Mouse (Mus musculus) G1E (cell line): ENCODE measurements at regions not wholly inside any gene's neighbourhood (a gene's known extent, or its start where the extent isn't known, plus 50 kb on each side); places are given as distances from the start of the nearest gene placed in this dataset.

Experiments
- ATAC-seq: 2 replicates; pipeline ENCODE4 v1.8.0; 2016; ENCODE audit warnings: mild to moderate bottlenecking; ENCODE audit not compliant: insufficient number of reproducible peaks, poor library complexity, low FRiP score, severe bottlenecking; ENCODE audit errors: extremely low read depth
- DNase-seq: peaks from one replicate; pipeline ENCODE4 v3.0.0; 2012; ENCODE audit warnings: low spot score
- H3K27me3 ChIP-seq: 2 replicates; pipeline ENCODE4 v1.6.1; 2012; ENCODE audit warnings: mild to moderate bottlenecking, low read length, inconsistent platforms; ENCODE audit not compliant: insufficient read depth
- H3K36me3 ChIP-seq: replicated peaks from 2 replicates; pipeline ENCODE3; 2012; ENCODE audit warnings: mild to moderate bottlenecking, inconsistent platforms
- H3K4me1 ChIP-seq: 2 replicates; pipeline ENCODE4 v1.6.1; 2012; ENCODE audit warnings: low read depth, low read length, inconsistent platforms, mixed read lengths; ENCODE audit not compliant: insufficient read depth
- H3K4me3 ChIP-seq: 2 replicates; pipeline ENCODE4 v1.5.1; 2012; ENCODE audit warnings: low read depth, mild to moderate bottlenecking, inconsistent platforms, low read length, moderate library complexity, mixed read lengths
- H3K9me3 ChIP-seq: replicated peaks from 2 replicates; pipeline ENCODE4 v1.6.1; 2012; ENCODE audit warnings: inconsistent platforms
- CTCF ChIP-seq: IDR thresholded peaks from 2 replicates; pipeline ENCODE4 v1.5.1; 2012; ENCODE audit warnings: low read depth, low read length, inconsistent platforms, mixed read lengths
- GATA1 ChIP-seq: IDR thresholded peaks from 2 replicates; pipeline ENCODE4 v1.6.1; 2012; ENCODE audit warnings: borderline replicate concordance, low read length, inconsistent platforms, mixed read lengths
- GATA2 ChIP-seq: IDR thresholded peaks from 2 replicates; pipeline ENCODE4 v1.6.1; 2012; ENCODE audit warnings: low read depth, low read length, inconsistent platforms, borderline replicate concordance
- POLR2AphosphoS5 ChIP-seq: IDR thresholded peaks from 2 replicates; pipeline ENCODE4 v1.6.1; 2012; ENCODE audit warnings: low read depth, low read length, inconsistent platforms; ENCODE audit not compliant: insufficient replicate concordance
- TAL1 ChIP-seq: conservative IDR thresholded peaks from 2 replicates; pipeline ENCODE4 v1.6.1; 2012; ENCODE audit warnings: low read depth, low read length, inconsistent platforms, mixed read lengths

DNA sequence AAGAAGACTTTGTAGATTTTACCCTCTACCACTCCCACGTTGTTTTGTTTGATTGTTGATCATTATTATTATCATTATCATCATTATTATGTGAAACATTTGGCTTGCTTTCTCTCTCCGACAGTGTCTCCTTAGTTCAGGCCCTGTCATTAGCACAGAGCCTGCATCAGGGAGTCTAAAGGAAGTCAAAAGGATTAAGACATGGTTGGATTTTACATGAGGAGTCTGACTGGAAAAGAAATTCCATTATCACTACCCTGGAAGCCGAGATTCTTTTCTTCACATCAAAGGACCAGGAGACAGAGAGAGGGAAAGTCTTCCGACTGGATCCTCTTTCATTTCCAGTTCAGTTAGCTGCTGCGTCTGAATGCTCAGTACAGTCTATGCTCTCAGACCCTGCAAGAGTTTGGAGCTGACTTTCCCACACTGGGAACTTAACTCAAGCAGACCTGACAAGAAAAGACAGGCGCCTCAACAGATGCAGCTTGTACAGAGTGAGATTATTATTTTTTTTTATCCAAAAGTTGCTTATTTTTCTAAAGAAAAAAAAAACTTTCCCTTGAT lies 184.1 kb upstream of the Btbd3 start:
- no peak for DNase-seq
- Histone ChIP-seq H3K36me3 (no peaks in the 10 kb centered on the region), H3K4me3 (no peak overlapping the region), H3K4me1 (no peaks in the 10 kb centered on the region), H3K9me3 (peaks cover 10% of the 10 kb centered on the region), H3K27me3 (no peaks in the 10 kb centered on the region)
- TF ChIP-seq TAL1 (no peak), CTCF (no peak), POLR2AphosphoS5 (no peak), GATA1 (no peak), GATA2 (no peak)
- no peak for ATAC-seq

DNA sequence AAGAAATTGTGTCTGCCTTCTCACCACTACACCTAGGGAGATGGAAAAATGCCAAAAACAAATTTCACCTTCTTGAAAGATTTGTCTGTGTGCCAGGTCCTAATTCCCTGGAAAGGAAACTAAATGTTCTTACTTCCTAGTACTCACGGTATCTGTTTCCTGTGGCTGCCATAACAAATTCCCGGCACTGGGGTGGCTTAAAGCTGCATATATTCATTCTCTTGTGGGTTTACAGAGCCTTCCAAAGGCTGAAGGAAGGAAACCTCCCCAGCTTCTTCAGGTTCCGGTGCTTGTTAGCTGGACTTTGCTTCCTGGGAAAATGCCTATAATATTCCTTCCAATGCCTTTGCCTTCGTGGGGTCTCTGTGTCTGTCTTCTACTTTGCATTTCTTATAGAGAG lies 203.3 kb upstream of the Btbd3 start:
- TF ChIP-seq POLR2AphosphoS5 (no peak), TAL1 (no peak), CTCF (no peak), GATA1 (no peak), GATA2 (no peak)
- Histone ChIP-seq H3K9me3 (peaks cover 6% of the 10 kb centered on the region), H3K36me3 (no peaks in the 10 kb centered on the region), H3K4me3 (no peak overlapping the region), H3K27me3 (no peaks in the 10 kb centered on the region), H3K4me1 (no peaks in the 10 kb centered on the region)
- DNase-seq = no peak
- no peak for ATAC-seq

DNA sequence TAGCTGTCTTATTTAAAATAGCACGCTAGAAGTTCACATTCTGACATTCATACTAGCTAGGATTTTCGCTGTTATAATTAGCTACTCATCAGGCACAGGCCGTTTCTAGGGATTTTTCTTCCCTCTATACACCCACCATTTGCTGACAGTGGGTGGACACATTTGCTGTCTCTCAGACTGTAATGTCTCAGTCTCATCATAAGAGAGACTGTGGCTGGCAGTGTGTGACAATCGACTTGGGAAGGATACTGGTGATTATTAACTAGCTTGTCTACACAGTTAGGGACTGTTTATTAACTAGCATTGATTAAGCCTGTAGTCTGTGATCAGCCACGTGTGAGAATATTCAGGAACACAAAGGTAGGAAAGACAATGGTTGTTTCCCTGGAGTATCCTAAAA lies 208.0 kb upstream of the Btbd3 start:
- Histone ChIP-seq H3K9me3 (peaks cover 9% of the 10 kb centered on the region), H3K4me3 (no peak overlapping the region), H3K36me3 (no peaks in the 10 kb centered on the region), H3K27me3 (no peaks in the 10 kb centered on the region), H3K4me1 (no peaks in the 10 kb centered on the region)
- no peak for TF ChIP-seq POLR2AphosphoS5
- no peak for TF ChIP-seq TAL1
- no peak for TF ChIP-seq GATA2
- TF ChIP-seq CTCF = no peak
- no peak for TF ChIP-seq GATA1
- ATAC-seq = no peak
- DNase-seq = no peak

DNA sequence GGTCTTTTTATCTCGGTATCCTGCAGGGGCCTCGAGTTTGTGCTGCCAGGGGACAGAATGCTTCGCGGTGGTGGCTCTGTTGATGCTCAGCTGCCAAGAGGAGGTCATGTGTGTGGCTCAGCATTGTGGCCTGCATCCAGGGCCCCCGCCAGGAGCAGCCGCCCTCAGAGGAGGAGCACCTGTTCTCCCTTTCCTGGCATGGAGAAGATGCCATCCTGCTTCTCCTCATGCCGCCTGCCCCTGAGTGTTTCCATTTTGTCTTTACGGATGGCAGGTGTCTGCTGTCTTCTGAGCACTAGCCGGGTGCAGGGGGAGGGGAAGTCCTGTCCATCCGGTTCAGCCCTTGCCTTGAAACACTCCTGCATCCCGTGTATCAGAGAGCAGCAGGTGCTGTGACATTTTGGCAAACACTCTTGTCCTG lies 208.6 kb upstream of the Btbd3 start:
- H3K4me3 ChIP-seq = no peak overlapping the region
- no peak for TF ChIP-seq GATA1
- TF ChIP-seq POLR2AphosphoS5 = no peak
- TF ChIP-seq CTCF = no peak
- no peak for TF ChIP-seq GATA2
- TF ChIP-seq TAL1 = no peak
- ATAC-seq (no peak), DNase-seq (no peak)
- no peaks in the 10 kb centered on the region for H3K4me1 ChIP-seq
- no peaks in the 10 kb centered on the region for H3K27me3 ChIP-seq
- H3K9me3 ChIP-seq = peaks cover 9% of the 10 kb centered on the region
- H3K36me3 ChIP-seq = no peaks in the 10 kb centered on the region

DNA sequence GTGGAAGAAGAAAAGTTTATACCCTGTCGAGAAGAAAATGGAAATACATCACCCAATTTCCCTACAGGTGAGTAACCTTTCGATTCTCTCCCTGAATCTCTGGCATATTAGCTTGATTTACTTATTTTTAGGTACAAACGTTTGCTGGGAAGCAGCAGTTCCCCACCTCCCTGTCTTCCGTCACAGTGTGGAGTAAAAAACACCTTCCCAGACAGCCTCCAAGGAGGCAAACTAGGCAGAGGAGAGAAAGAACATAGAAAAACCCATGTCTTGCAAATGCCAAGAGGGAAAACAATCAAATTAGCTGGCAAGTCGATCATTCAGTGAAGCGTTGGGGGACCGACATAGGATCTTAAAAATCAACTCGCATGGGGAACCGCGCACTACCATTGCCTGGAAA lies 209.0 kb upstream of the Btbd3 start:
- TF ChIP-seq GATA2 (no peak), POLR2AphosphoS5 (no peak), TAL1 (no peak), GATA1 (no peak), CTCF (no peak)
- peaks cover 9% of the 10 kb centered on the region for H3K9me3 ChIP-seq
- ATAC-seq (no peak), DNase-seq (no peak)
- no peaks in the 10 kb centered on the region for H3K27me3 ChIP-seq
- no peak overlapping the region for H3K4me3 ChIP-seq
- H3K4me1 ChIP-seq = no peaks in the 10 kb centered on the region
- no peaks in the 10 kb centered on the region for H3K36me3 ChIP-seq

DNA sequence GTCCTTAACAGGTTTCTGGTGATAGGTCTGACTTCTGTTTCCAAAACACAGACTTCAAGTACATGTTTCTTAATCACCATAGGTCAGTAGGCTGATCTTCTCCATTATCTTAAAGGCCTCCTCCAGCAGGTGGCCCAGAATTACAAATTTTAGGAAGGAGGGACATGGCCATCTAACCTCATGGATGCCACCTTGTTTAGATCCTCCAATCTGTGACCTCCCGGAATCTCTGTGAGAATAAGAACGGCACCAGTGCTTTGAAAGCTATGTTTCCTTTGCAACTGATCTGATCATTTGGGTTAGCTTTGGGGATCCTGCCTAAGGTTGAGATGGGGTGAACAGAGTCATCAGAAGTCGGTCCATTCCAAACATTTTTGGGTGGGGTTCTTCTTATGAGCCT lies 209.4 kb upstream of the Btbd3 start:
- Histone ChIP-seq H3K36me3 (no peaks in the 10 kb centered on the region), H3K4me3 (no peak overlapping the region), H3K4me1 (no peaks in the 10 kb centered on the region), H3K9me3 (peaks cover 9% of the 10 kb centered on the region), H3K27me3 (no peaks in the 10 kb centered on the region)
- DNase-seq (no peak), ATAC-seq (no peak)
- TF ChIP-seq GATA2 (no peak), POLR2AphosphoS5 (no peak)

DNA sequence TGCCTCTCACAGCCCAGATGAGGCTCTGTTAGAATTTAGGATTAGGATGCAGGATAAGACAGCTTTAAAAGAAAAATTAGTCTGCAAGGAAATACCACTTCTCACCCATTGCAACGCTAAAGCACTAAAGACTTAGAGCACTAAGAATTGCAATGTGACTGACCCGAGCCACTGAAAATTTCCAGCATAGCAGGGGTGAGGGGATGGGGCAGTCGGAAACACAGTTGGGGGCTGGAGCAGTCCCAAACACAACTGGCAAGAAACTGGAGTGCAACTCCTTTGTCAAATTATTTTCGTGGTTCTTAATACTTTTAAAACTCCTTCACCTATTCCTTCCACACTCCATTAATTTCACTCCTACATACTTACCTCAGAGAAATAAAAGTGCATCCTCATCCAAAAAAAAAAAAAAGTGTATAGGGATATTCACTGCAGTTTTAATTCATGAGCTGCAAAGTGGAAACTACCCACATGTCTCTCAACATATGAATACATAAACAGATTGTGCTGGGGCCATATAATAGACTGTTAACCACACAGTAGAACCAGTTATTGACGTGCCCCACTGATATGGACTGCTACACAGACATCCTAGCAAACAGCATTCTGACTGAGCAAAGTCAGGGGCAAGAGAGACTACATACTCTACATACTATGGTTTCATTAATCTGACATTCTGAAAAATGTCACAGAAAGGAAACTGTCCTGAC lies 210.3 kb upstream of the Btbd3 start:
- Histone ChIP-seq H3K36me3 (no peaks in the 10 kb centered on the region), H3K4me3 (no peak overlapping the region), H3K27me3 (no peaks in the 10 kb centered on the region), H3K4me1 (no peaks in the 10 kb centered on the region), H3K9me3 (peaks cover 9% of the 10 kb centered on the region)
- ATAC-seq = no peak
- TF ChIP-seq POLR2AphosphoS5 (no peak), GATA2 (no peak), GATA1 (no peak), CTCF (no peak), TAL1 (no peak)
- no peak for DNase-seq
